Mouse (Mus musculus): ENCODE results near the gene Ergic1. TPM values are rescaled to one million over a fixed set of nuclear protein-coding genes. Genes with fewer than 3 reads are reported as not detected.
A peak's percentile ranks its signal among the peaks of the same experiment; 100 is the strongest.

Ergic1 gene
- total and polyA plus RNA-seq, 2 experiments from 2014 or later = 50.8 to 152 TPM

DNA sequence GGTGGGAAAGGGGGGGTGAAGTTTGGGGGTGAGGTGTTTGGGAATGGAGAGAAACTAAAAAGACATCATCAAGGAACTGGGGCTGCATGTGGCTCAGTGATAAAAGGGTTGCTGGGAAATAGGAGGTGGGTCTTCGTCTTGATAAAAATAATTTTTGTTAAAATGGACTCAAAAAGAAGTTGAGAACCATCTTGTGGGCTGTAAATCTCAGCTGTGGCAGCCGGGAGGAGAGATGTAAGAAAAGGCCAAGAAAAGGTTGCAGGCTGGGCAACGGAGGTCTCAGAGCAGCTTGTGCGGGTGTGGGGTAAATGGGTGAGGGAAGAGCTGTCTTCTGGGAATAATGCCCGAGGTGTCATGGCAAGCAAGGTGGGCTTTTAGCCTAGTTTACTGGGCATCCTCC lies 100.9 kb downstream of the Ergic1 start:
- DNase-seq (ENCODE audit: low spot score) = no peak
- 78% methylated on average over 5 of the region's 5 CpGs for WGBS
- Histone ChIP-seq H3K9ac (replicated peaks; ENCODE audit: low read depth, low read length) (no peak overlapping the region), H3K36me3 (replicated peaks; ENCODE audit: control insufficient read depth, insufficient read depth, low read length) (no peaks in the 10 kb centered on the region), H3K4me2 (ENCODE audit: low read depth, low read length) (no peak overlapping the region), H3K4me3 (ENCODE audit: low read depth, low read length) (no peak overlapping the region), H3K27me3 (ENCODE audit: control insufficient read depth, insufficient read depth, low read length) (no peaks in the 10 kb centered on the region), H3K4me1 (ENCODE audit: control insufficient read depth, insufficient read depth) (peaks cover 9% of the 10 kb centered on the region), H3K9me3 (replicated peaks; ENCODE audit: control insufficient read depth, low read length) (no peaks in the 10 kb centered on the region), H3K27ac (ENCODE audit: low read depth) (no peak overlapping the region)
- TF ChIP-seq EP300 (IDR thresholded peaks at IDR 0.05; ENCODE audit: low read depth) (no peak), CTCF (IDR thresholded peaks at IDR 0.05; ENCODE audit: low read depth) (no peak)
- no peak for ATAC-seq (ENCODE audit: insufficient read depth, low read depth)

DNA sequence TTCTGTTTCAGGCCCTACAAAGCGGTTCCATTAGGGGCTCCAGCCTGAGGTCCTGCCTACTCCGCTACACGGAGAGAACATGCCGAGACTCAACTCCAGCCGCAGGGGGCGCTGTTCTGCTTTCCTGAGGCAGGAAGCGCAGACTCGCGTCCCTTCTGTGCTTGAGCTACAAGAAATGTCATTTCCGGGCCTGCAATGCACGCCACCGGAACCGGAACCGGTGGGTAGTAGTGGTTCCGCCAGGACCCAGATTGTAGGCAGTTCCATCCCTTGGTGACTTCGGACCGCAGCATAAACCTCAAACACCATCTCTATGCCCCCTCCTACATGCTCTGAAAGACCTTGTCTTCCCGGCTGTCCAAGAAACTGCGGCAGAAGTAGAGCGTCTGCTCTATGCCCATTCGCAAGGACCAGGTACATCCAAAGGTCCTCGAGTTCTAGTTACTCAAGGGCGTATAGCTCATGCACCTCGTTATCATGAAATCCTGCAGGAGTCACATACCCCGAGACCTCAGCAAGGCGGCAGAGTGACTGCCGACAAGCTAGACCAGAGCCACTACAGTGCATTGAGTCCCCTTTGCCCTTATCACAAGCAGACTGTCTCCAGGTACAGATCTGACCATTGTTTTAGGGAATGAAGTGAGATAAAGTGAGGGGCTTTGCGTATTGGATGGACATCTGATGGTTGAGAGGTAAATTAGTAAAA lies 101.8 kb downstream of the Ergic1 start, which contains the start of gene Atp6v0e:
TSS of gene Atp6v0e (plus strand) at position 254 of the 706 bp plus-strand sequence.
- WGBS = 1% methylated on average over 28 of the region's 28 CpGs

DNA sequence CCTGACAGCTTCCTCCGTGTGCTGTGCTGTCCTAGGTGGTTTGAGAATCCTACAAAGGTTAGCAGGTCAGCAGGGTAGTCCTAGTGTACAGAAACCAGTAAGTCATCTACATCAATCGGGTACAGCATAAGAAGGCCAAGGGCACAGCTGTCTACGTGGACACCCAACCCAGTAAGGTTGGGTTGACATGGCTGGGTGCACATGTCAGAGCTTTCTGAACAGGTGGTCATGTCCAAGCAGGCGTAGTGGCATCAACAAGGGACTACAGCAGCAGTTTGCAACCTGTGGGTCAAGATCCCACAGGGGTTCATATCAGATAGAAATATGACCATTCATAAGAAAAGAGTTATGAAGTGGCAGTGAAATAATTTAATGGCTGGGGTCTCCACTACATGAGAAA lies 104.3 kb downstream of the Ergic1 start:
- H3K27me3 ChIP-seq (ENCODE audit: control insufficient read depth, insufficient read depth, low read length) = no peaks in the 10 kb centered on the region
- H3K4me3 ChIP-seq (ENCODE audit: low read depth, low read length) = no peak overlapping the region
- ATAC-seq (ENCODE audit: insufficient read depth, low read depth) = no peak

More for the DNA sequence above, 101.8 kb downstream of the Ergic1 start, which contains the start of gene Atp6v0e:
- TF ChIP-seq CTCF (IDR thresholded peaks at IDR 0.05; ENCODE audit: low read depth) = peak; percentile 97
- no peak; the same call in 1 of the 2 replicates for TF ChIP-seq EP300 (IDR thresholded peaks at IDR 0.05; ENCODE audit: low read depth)
- ATAC-seq (ENCODE audit: insufficient read depth, low read depth) (peak; percentile 83), DNase-seq (ENCODE audit: low spot score) (peak; percentile 96)
- Histone ChIP-seq H3K4me3 (ENCODE audit: low read depth, low read length) (peak within 1 kb of the TSS; percentile 64), H3K27me3 (ENCODE audit: control insufficient read depth, insufficient read depth, low read length) (no peaks in the 10 kb centered on the region), H3K36me3 (replicated peaks; ENCODE audit: control insufficient read depth, insufficient read depth, low read length) (no peaks in the 10 kb centered on the region), H3K9ac (replicated peaks; ENCODE audit: low read depth, low read length) (peak within 1 kb of the TSS; percentile 49), H3K4me1 (ENCODE audit: control insufficient read depth, insufficient read depth) (peaks cover 9% of the 10 kb centered on the region), H3K27ac (ENCODE audit: low read depth) (peak within 1 kb of the TSS; percentile 59), H3K4me2 (ENCODE audit: low read depth, low read length) (peak within 1 kb of the TSS; percentile 83), H3K9me3 (replicated peaks; ENCODE audit: control insufficient read depth, low read length) (no peaks in the 10 kb centered on the region)

DNA sequence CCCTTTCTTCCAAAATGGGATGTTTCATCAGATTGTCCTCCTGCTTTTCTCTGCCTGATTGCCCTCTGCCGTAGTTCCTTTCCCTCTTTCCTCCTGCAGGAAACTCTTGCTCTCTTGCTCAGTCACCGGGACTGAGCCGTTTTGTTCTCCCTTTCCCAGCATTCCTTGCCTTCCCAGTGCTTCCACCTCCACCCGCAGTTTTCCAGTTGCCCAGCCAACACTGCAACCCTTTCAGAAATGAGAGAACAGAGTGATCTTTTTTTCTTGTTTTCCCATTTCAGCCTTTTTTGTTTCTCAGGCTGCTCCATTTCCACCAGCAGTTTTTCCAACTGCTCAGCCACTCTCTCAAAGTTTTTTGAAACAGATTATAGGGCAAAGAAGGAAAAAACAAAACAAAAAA lies 110.0 kb downstream of the Ergic1 start:
- Histone ChIP-seq H3K27ac (ENCODE audit: low read depth) (no peak overlapping the region), H3K4me1 (ENCODE audit: control insufficient read depth, insufficient read depth) (peaks cover 2% of the 10 kb centered on the region; the same call in 1 of the 2 replicates), H3K4me3 (ENCODE audit: low read depth, low read length) (no peak overlapping the region), H3K4me2 (ENCODE audit: low read depth, low read length) (no peak overlapping the region), H3K27me3 (ENCODE audit: control insufficient read depth, insufficient read depth, low read length) (no peaks in the 10 kb centered on the region), H3K9me3 (replicated peaks; ENCODE audit: control insufficient read depth, low read length) (no peaks in the 10 kb centered on the region), H3K36me3 (replicated peaks; ENCODE audit: control insufficient read depth, insufficient read depth, low read length) (no peaks in the 10 kb centered on the region), H3K9ac (replicated peaks; ENCODE audit: low read depth, low read length) (no peak overlapping the region)
- 49% methylated on average over 4 of the region's 4 CpGs for WGBS
- ATAC-seq (ENCODE audit: insufficient read depth, low read depth) (no peak), DNase-seq (ENCODE audit: low spot score) (no peak)
- no peak for TF ChIP-seq EP300 (IDR thresholded peaks at IDR 0.05; ENCODE audit: low read depth)
- no peak for TF ChIP-seq CTCF (IDR thresholded peaks at IDR 0.05; ENCODE audit: low read depth)

More for the DNA sequence above, 104.3 kb downstream of the Ergic1 start:
- DNase-seq (ENCODE audit: low spot score) = no peak
- no peaks in the 10 kb centered on the region for H3K36me3 ChIP-seq (replicated peaks; ENCODE audit: control insufficient read depth, insufficient read depth, low read length)
- H3K9me3 ChIP-seq (replicated peaks; ENCODE audit: control insufficient read depth, low read length) = no peaks in the 10 kb centered on the region
- no peak overlapping the region for H3K4me2 ChIP-seq (ENCODE audit: low read depth, low read length)
- 75% methylated on average over 4 of the region's 4 CpGs for WGBS
- H3K4me1 ChIP-seq (ENCODE audit: control insufficient read depth, insufficient read depth) = peaks cover 5% of the 10 kb centered on the region
- TF ChIP-seq CTCF (IDR thresholded peaks at IDR 0.05; ENCODE audit: low read depth) (no peak), EP300 (IDR thresholded peaks at IDR 0.05; ENCODE audit: low read depth) (no peak)
- no peak overlapping the region for H3K27ac ChIP-seq (ENCODE audit: low read depth)
- H3K9ac ChIP-seq (replicated peaks; ENCODE audit: low read depth, low read length) = no peak overlapping the region

DNA sequence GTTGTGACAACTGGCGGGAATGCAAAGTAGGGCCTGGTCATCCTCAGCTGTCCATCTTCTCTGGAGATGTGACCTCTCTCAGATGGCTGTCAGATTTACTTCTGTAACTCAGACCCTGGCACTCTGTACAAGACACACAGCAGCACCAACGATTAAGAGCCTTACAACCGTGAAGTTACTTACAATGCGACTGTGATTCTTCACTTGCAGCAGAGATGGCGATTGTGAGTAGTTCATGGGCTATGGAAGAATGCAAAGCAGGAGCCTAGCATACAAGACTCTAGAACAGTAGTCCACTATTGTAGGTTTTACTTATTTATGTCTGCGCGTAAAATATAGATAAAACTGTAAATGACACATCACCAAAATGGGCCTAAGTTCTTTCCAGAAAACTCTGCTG lies 114.6 kb downstream of the Ergic1 start:
- H3K27ac ChIP-seq (ENCODE audit: low read depth) = peak overlapping the region; percentile 96
- peak overlapping the region; percentile 82 for H3K4me3 ChIP-seq (ENCODE audit: low read depth, low read length)
- H3K4me1 ChIP-seq (ENCODE audit: control insufficient read depth, insufficient read depth) = peaks cover 19% of the 10 kb centered on the region
- ATAC-seq (ENCODE audit: insufficient read depth, low read depth) (no peak), DNase-seq (ENCODE audit: low spot score) (no peak)
- H3K9ac ChIP-seq (replicated peaks; ENCODE audit: low read depth, low read length) = no peak overlapping the region; the same call in 1 of the 2 replicates
- H3K36me3 ChIP-seq (replicated peaks; ENCODE audit: control insufficient read depth, insufficient read depth, low read length) = peaks cover 5% of the 10 kb centered on the region
- no peaks in the 10 kb centered on the region for H3K27me3 ChIP-seq (ENCODE audit: control insufficient read depth, insufficient read depth, low read length)
- 24% methylated on average over 7 of the region's 7 CpGs for WGBS
- TF ChIP-seq EP300 (IDR thresholded peaks at IDR 0.05; ENCODE audit: low read depth) = no peak
- TF ChIP-seq CTCF (IDR thresholded peaks at IDR 0.05; ENCODE audit: low read depth) = no peak
- no peaks in the 10 kb centered on the region for H3K9me3 ChIP-seq (replicated peaks; ENCODE audit: control insufficient read depth, low read length)
- H3K4me2 ChIP-seq (ENCODE audit: low read depth, low read length) = peak overlapping the region; percentile 65
